Mouse (Mus musculus): ENCODE results near the gene Ebf1.

GRCm38 (mm10) chr11:44767322-44767721, 150.2 kb downstream of the Ebf1 start:
- no peak for TF ChIP-seq CTCF (IDR thresholded peaks at IDR 0.05; ENCODE audit: low read depth)
- no peak for TF ChIP-seq EP300 (optimal IDR thresholded peaks at IDR 0.05)

Measured in stomach, postnatal 0 days (tissue).